24 mouse cellular contexts compared by ENCODE assay signal in the genomic region with DNA sequence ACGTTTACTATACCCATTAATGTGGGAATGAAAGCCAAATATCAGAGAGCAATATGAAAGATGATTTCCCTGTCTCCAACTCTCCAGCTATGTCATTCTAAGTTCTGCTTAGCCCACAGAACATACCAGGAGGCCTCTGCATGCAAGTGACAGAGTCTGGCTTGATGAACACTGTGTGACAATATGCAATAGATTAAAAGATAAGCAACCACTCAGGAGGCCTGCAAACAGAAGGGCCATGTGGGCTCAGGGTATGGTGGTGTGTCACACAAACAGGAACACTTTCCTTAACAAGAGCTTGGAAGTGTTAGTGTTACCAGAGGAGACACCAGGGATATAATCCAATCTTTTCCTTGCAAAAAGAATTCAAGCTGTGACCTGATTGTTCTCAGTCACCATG.
"Had no signal": no experiment of that assay in that cellular context is flagged by ENCODE, and none has a peak within 500 bp of the region (broad histone marks: within the 10 kb centered on the region; RNA-seq: fewer than 3 reads in every experiment).

No protein-coding gene starts in this region.

- H3K9me3 ChIP-seq: heart, embryonic 13.5 days; heart, embryonic 15.5 days; hindbrain, embryonic 13.5 days; hindbrain, embryonic 15.5 days; limb, embryonic 10.5 days; limb, embryonic 12.5 days; liver, embryonic 13.5 days had no signal

- ATAC-seq: forebrain, postnatal 0 days; hindbrain, postnatal 0 days had no signal

- H3K4me1 ChIP-seq: heart, embryonic 13.5 days; heart, embryonic 15.5 days; hindbrain, embryonic 13.5 days; hindbrain, embryonic 15.5 days; limb, embryonic 10.5 days; limb, embryonic 12.5 days; liver, embryonic 13.5 days had no signal

- H3K4me3 ChIP-seq: heart, adult 2 months; heart, embryonic 13.5 days; heart, embryonic 15.5 days; hindbrain, embryonic 13.5 days; hindbrain, embryonic 15.5 days; left cerebral cortex, adult 2 months; limb, embryonic 10.5 days; limb, embryonic 12.5 days; liver, embryonic 13.5 days had no signal

- H3K9ac ChIP-seq: forebrain, postnatal 0 days; heart, embryonic 13.5 days; heart, embryonic 15.5 days; hindbrain, embryonic 13.5 days; hindbrain, embryonic 15.5 days; limb, embryonic 12.5 days; liver, embryonic 13.5 days had no signal

- H3K27me3 ChIP-seq: heart, embryonic 13.5 days; heart, embryonic 15.5 days; hindbrain, embryonic 13.5 days; hindbrain, embryonic 15.5 days; limb, embryonic 12.5 days; liver, embryonic 13.5 days had no signal

- H3K4me2 ChIP-seq: heart, embryonic 11.5 days; heart, embryonic 13.5 days; heart, embryonic 15.5 days; hindbrain, embryonic 13.5 days; hindbrain, embryonic 15.5 days; limb, embryonic 12.5 days; liver, embryonic 11.5 days; liver, embryonic 13.5 days had no signal

- DNase-seq: forebrain, postnatal 0 days; gastrocnemius, postnatal 14 days; gastrocnemius, postnatal 36 days; heart, adult 11 months; heart, adult 2 months; heart, postnatal 14 days; heart, postnatal 36 days; kidney, adult 18-20 months; kidney, adult 8-10 months; kidney, postnatal 10 days; kidney, postnatal 25 days; kidney, postnatal 4 days; liver; liver, embryonic 13.5 days had no signal

- H3K27ac ChIP-seq: heart, adult 2 months; heart, embryonic 13.5 days; heart, embryonic 15.5 days; hindbrain, embryonic 13.5 days; hindbrain, embryonic 15.5 days; hindbrain, postnatal 0 days; left cerebral cortex, adult 2 months; limb, embryonic 10.5 days; limb, embryonic 12.5 days; liver, embryonic 13.5 days had no signal

- H3K36me3 ChIP-seq: heart, embryonic 13.5 days; heart, embryonic 15.5 days; hindbrain, embryonic 13.5 days; hindbrain, embryonic 15.5 days; limb, embryonic 10.5 days; limb, embryonic 12.5 days; liver, embryonic 13.5 days had no signal
